ENCODE assay signal across 8 mouse cellular contexts in the genomic region with DNA sequence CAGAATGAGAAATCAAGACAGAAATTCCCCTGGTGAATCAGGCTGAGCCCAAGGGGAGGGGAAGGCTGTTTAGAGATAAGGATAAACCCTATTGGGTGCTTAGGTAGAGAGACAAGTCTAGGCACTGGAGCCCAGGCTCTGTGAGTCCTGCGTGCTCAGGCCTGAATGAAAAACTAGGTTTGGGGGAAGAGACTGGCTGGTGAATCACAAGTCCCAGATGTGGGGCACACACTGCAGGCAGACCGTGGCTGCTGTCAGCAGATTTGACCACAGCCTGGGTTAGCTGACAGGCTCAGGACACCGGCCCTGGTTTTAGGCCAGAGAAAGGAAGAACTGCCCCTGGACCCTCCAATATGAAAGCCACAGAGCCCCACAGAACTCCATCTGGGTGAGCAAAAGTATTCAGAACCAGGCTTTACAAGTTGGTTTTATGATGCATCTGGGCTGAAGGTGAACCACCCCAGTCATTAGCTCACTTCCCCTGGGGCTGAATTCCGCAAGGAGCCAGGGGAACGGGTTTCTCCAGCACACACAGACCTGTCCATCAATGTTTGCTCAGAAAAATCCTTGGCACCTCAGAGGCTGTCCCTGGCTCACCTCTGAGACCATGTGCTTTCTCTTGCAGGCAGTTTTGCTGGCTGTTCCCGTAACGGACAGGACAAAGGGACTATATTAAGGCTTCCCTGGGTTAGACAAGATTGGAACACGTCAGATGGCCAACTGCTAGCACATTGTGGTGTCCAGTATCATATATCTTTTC.
DNase-seq lines count a peak whose midpoint lies in the region; ATAC-seq and TF ChIP-seq lines count a peak whose summit lies in the region.

No protein-coding gene starts in this region.

- H3K4me3 ChIP-seq in liver, embryonic 12.5 days: no peak overlapping the region
- H3K4me3 ChIP-seq in liver, postnatal 0 days (ENCODE audit: low read depth, low read length): no peak overlapping the region
- peak overlapping the region; percentile 64 for H3K4me3 ChIP-seq in bone marrow macrophage, adult 2 months (ENCODE audit: insufficient read depth, low read length)
- no peak overlapping the region for H3K4me3 ChIP-seq in liver, embryonic 16.5 days (ENCODE audit: low read depth, low read length)

- TF ChIP-seq EP300 in liver, postnatal 0 days (IDR thresholded peaks at IDR 0.05; ENCODE audit: low read depth): no peak

- no peak for DNase-seq in liver, postnatal 0 days
- peak; percentile 87 for DNase-seq in fibroblast of lung, adult 2 months (ENCODE audit: low read depth)
- DNase-seq in heart, postnatal 36 days: peak; percentile 57 to 63
- DNase-seq in urinary bladder, postnatal 14 days (ENCODE audit: low spot score): peak; percentile 84
- no peak for DNase-seq in frontal cortex, postnatal 25 days (ENCODE audit: low spot score in 2 of 2)

- no peak for TF ChIP-seq POLR2A in bone marrow macrophage, adult 2 months (IDR thresholded peaks at IDR 0.05; ENCODE audit: borderline replicate concordance, low read depth, low read length)

- H3K9ac ChIP-seq in liver, embryonic 12.5 days: no peak overlapping the region
- H3K9ac ChIP-seq in liver, postnatal 0 days (replicated peaks): no peak overlapping the region
- H3K9ac ChIP-seq in liver, embryonic 16.5 days (ENCODE audit: low read depth, low read length): no peak overlapping the region

- H3K27me3 ChIP-seq in liver, embryonic 12.5 days (replicated peaks): peaks cover 43% of the 10 kb centered on the region
- H3K27me3 ChIP-seq in liver, postnatal 0 days (ENCODE audit: insufficient read depth, low read length): no peaks in the 10 kb centered on the region
- H3K27me3 ChIP-seq in liver, embryonic 16.5 days (ENCODE audit: control insufficient read depth, insufficient read depth, low read depth, low read length): no peaks in the 10 kb centered on the region; the same call in 1 of the 2 replicates

- no peak overlapping the region for H3K27ac ChIP-seq in liver, embryonic 12.5 days
- no peak overlapping the region for H3K27ac ChIP-seq in liver, postnatal 0 days (ENCODE audit: low read depth)
- peak overlapping the region; percentile 99 for H3K27ac ChIP-seq in bone marrow macrophage, adult 2 months (ENCODE audit: insufficient read depth, low read depth, low read length)
- no peak overlapping the region for H3K27ac ChIP-seq in liver, embryonic 16.5 days (ENCODE audit: low read length)

- TF ChIP-seq CTCF in liver, postnatal 0 days (IDR thresholded peaks at IDR 0.05; ENCODE audit: low read depth): no peak
- no peak for TF ChIP-seq CTCF in bone marrow macrophage, adult 2 months (IDR thresholded peaks at IDR 0.05; ENCODE audit: low read depth, low read length)

- H3K36me3 ChIP-seq in liver, embryonic 12.5 days: no peaks in the 10 kb centered on the region
- no peaks in the 10 kb centered on the region for H3K36me3 ChIP-seq in liver, postnatal 0 days (replicated peaks; ENCODE audit: insufficient read depth, low read length)
- no peaks in the 10 kb centered on the region for H3K36me3 ChIP-seq in liver, embryonic 16.5 days (ENCODE audit: control insufficient read depth, insufficient read depth)

- no peak overlapping the region for H3K4me2 ChIP-seq in liver, embryonic 12.5 days
- no peak overlapping the region for H3K4me2 ChIP-seq in liver, postnatal 0 days (ENCODE audit: low read depth, low read length)
- no peak overlapping the region for H3K4me2 ChIP-seq in liver, embryonic 16.5 days (ENCODE audit: low read depth, low read length)

- H3K4me1 ChIP-seq in liver, embryonic 12.5 days: peaks cover 19% of the 10 kb centered on the region
- no peaks in the 10 kb centered on the region for H3K4me1 ChIP-seq in liver, postnatal 0 days (ENCODE audit: insufficient read depth)
- H3K4me1 ChIP-seq in bone marrow macrophage, adult 2 months (ENCODE audit: control insufficient read depth, insufficient read depth, low read length): peaks cover 56% of the 10 kb centered on the region
- H3K4me1 ChIP-seq in liver, embryonic 16.5 days (ENCODE audit: control insufficient read depth, low read depth, low read length): peaks cover 4% of the 10 kb centered on the region

- peak; percentile 57; the same call in 1 of the 2 replicates for ATAC-seq in liver, embryonic 12.5 days
- no peak for ATAC-seq in liver, postnatal 0 days
- peak; percentile 24; the same call in 1 of the 2 replicates for ATAC-seq in liver, embryonic 16.5 days (ENCODE audit: low read depth)

- H3K9me3 ChIP-seq in liver, embryonic 12.5 days (replicated peaks): no peaks in the 10 kb centered on the region
- H3K9me3 ChIP-seq in liver, postnatal 0 days (ENCODE audit: low read length): no peaks in the 10 kb centered on the region
- H3K9me3 ChIP-seq in liver, embryonic 16.5 days (replicated peaks; ENCODE audit: control insufficient read depth, low read length): no peaks in the 10 kb centered on the region

- WGBS in liver, embryonic 12.5 days (ENCODE audit: insufficient replicate concordance): 43% methylated on average over 8 of the region's 8 CpGs
- 53% methylated on average over 8 of the region's 8 CpGs for WGBS in liver, postnatal 0 days (ENCODE audit: insufficient replicate concordance)
- WGBS in liver, embryonic 16.5 days (ENCODE audit: insufficient replicate concordance): 54% methylated on average over 8 of the region's 8 CpGs

- intact Hi-C loops in heart, postnatal 36 days (cut with DNase I): loop anchor here (2.0 kb wide), 2 partner anchors 34 to 74 kb away; a partner anchor contains a TSS

Comparison
In these comparisons a context has a peak if more than half of its experiments do, and no peak if none do; other contexts are left out.
1. DNase-seq: peak in fibroblast of lung, adult 2 months (single experiment), heart, postnatal 36 days (2 of 2) and urinary bladder, postnatal 14 days (single experiment); none in liver, postnatal 0 days (single experiment) and frontal cortex, postnatal 25 days (0 of 2).